Mouse (Mus musculus): ENCODE data around the gene Rela. TPM values are rescaled to one million over a fixed set of nuclear protein-coding genes. Genes with fewer than 3 reads are reported as not detected.
A peak's percentile ranks its signal among the peaks of the same experiment; 100 is the strongest.

Gene Rela
- polyA plus RNA-seq, 1 experiment = 112 TPM

- H3K4me3 ChIP-seq (ENCODE audit: control insufficient read depth, insufficient read depth, low read length) = no peak overlapping the region
- no peak for DNase-seq
- H3K27ac ChIP-seq (ENCODE audit: control insufficient read depth, insufficient read depth, low read length) = no peak overlapping the region
- peaks cover 63% of the 10 kb centered on the region for H3K36me3 ChIP-seq (ENCODE audit: control insufficient read depth, insufficient read depth, low read length)
- 98% methylated on average over 8 of the region's 8 CpGs for WGBS
- H3K27me3 ChIP-seq (ENCODE audit: control insufficient read depth, insufficient read depth, low read length) = no peaks in the 10 kb centered on the region
- H3K4me1 ChIP-seq (replicated peaks; ENCODE audit: control insufficient read depth, insufficient read depth, low read length) = peaks cover 13% of the 10 kb centered on the region
- TF ChIP-seq POLR2A (IDR thresholded peaks at IDR 0.05; ENCODE audit: control insufficient read depth, extremely low read depth, insufficient read depth, low read length, poor library complexity) (no peak), CTCF (IDR thresholded peaks at IDR 0.05; ENCODE audit: borderline replicate concordance, control insufficient read depth, extremely low read depth, insufficient read depth, low read length, poor library complexity) (no peak)
These were observed 4.4 kb downstream of the Rela start for GRCm38 (mm10) chr19:5641641-5642040.

DNA sequence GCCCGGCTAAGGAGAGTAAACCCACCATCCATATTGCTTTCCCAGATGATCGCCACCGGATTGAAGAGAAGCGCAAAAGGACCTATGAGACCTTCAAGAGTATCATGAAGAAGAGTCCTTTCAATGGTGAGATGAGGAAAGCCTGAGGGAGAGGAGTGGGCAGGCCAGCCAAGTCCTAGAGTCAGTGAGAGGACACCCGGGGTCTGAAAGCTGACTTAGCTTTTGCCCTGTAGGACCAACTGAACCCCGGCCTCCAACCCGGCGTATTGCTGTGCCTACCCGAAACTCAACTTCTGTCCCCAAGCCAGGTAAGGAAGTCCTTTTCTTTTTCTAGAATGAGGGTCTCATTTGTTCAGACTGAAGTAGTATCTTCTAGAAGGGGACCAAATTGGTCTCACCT lies 8.0 kb downstream of the Rela start:
- H3K27me3 ChIP-seq (ENCODE audit: control insufficient read depth, insufficient read depth, low read length) = no peaks in the 10 kb centered on the region
- DNase-seq = no peak
- no peak overlapping the region for H3K4me3 ChIP-seq (ENCODE audit: control insufficient read depth, insufficient read depth, low read length)
- no peak overlapping the region for H3K27ac ChIP-seq (ENCODE audit: control insufficient read depth, insufficient read depth, low read length)
- peaks cover 65% of the 10 kb centered on the region for H3K36me3 ChIP-seq (ENCODE audit: control insufficient read depth, insufficient read depth, low read length)
- H3K4me1 ChIP-seq (replicated peaks; ENCODE audit: control insufficient read depth, insufficient read depth, low read length) = peaks cover 14% of the 10 kb centered on the region
- TF ChIP-seq POLR2A (IDR thresholded peaks at IDR 0.05; ENCODE audit: control insufficient read depth, extremely low read depth, insufficient read depth, low read length, poor library complexity) (no peak), CTCF (IDR thresholded peaks at IDR 0.05; ENCODE audit: borderline replicate concordance, control insufficient read depth, extremely low read depth, insufficient read depth, low read length, poor library complexity) (no peak)
- 98% methylated on average over 9 of the region's 9 CpGs for WGBS

- Histone ChIP-seq H3K4me1 (replicated peaks; ENCODE audit: control insufficient read depth, insufficient read depth, low read length) (peaks cover 14% of the 10 kb centered on the region), H3K27me3 (ENCODE audit: control insufficient read depth, insufficient read depth, low read length) (no peaks in the 10 kb centered on the region), H3K36me3 (ENCODE audit: control insufficient read depth, insufficient read depth, low read length) (peaks cover 58% of the 10 kb centered on the region), H3K27ac (ENCODE audit: control insufficient read depth, insufficient read depth, low read length) (no peak overlapping the region), H3K4me3 (ENCODE audit: control insufficient read depth, insufficient read depth, low read length) (no peak overlapping the region)
- TF ChIP-seq CTCF (IDR thresholded peaks at IDR 0.05; ENCODE audit: borderline replicate concordance, control insufficient read depth, extremely low read depth, insufficient read depth, low read length, poor library complexity) = no peak
- no peak for TF ChIP-seq POLR2A (IDR thresholded peaks at IDR 0.05; ENCODE audit: control insufficient read depth, extremely low read depth, insufficient read depth, low read length, poor library complexity)
- DNase-seq = no peak
- 92% methylated on average over 8 of the region's 8 CpGs for WGBS
These were observed 9.5 kb downstream of the Rela start for GRCm38 (mm10) chr19:5646731-5647330.

GRCm38 (mm10) chr19:5647791-5648190 lies 10.5 kb downstream of the Rela start:
- DNase-seq = no peak
- Histone ChIP-seq H3K36me3 (ENCODE audit: control insufficient read depth, insufficient read depth, low read length) (peaks cover 58% of the 10 kb centered on the region), H3K27me3 (ENCODE audit: control insufficient read depth, insufficient read depth, low read length) (no peaks in the 10 kb centered on the region), H3K4me3 (ENCODE audit: control insufficient read depth, insufficient read depth, low read length) (no peak overlapping the region), H3K4me1 (replicated peaks; ENCODE audit: control insufficient read depth, insufficient read depth, low read length) (peaks cover 14% of the 10 kb centered on the region), H3K27ac (ENCODE audit: control insufficient read depth, insufficient read depth, low read length) (no peak overlapping the region)
- no peak for TF ChIP-seq CTCF (IDR thresholded peaks at IDR 0.05; ENCODE audit: borderline replicate concordance, control insufficient read depth, extremely low read depth, insufficient read depth, low read length, poor library complexity)
- TF ChIP-seq POLR2A (IDR thresholded peaks at IDR 0.05; ENCODE audit: control insufficient read depth, extremely low read depth, insufficient read depth, low read length, poor library complexity) = no peak
- WGBS = 98% methylated on average over 6 of the region's 6 CpGs

GRCm38 (mm10) chr19:5648401-5649297 lies 11.4 kb downstream of the Rela start:
- Histone ChIP-seq H3K27me3 (ENCODE audit: control insufficient read depth, insufficient read depth, low read length) (no peaks in the 10 kb centered on the region), H3K27ac (ENCODE audit: control insufficient read depth, insufficient read depth, low read length) (peak overlapping the region; percentile 27), H3K36me3 (ENCODE audit: control insufficient read depth, insufficient read depth, low read length) (peaks cover 56% of the 10 kb centered on the region), H3K4me1 (replicated peaks; ENCODE audit: control insufficient read depth, insufficient read depth, low read length) (peaks cover 14% of the 10 kb centered on the region), H3K4me3 (ENCODE audit: control insufficient read depth, insufficient read depth, low read length) (peak overlapping the region; percentile 27; the same call in 1 of the 2 replicates)
- WGBS = 12% methylated on average over 26 of the region's 26 CpGs
- no peak for TF ChIP-seq CTCF (IDR thresholded peaks at IDR 0.05; ENCODE audit: borderline replicate concordance, control insufficient read depth, extremely low read depth, insufficient read depth, low read length, poor library complexity)
- TF ChIP-seq POLR2A (IDR thresholded peaks at IDR 0.05; ENCODE audit: control insufficient read depth, extremely low read depth, insufficient read depth, low read length, poor library complexity) = no peak
- DNase-seq = peak; percentile 84

GRCm38 (mm10) chr19:5649298-5649741 lies 12.0 kb downstream of the Rela start:
- no peak for DNase-seq
- WGBS = 51% methylated on average over 6 of the region's 6 CpGs
- Histone ChIP-seq H3K4me3 (ENCODE audit: control insufficient read depth, insufficient read depth, low read length) (peak overlapping the region; percentile 27; the same call in 1 of the 2 replicates), H3K36me3 (ENCODE audit: control insufficient read depth, insufficient read depth, low read length) (peaks cover 56% of the 10 kb centered on the region), H3K27me3 (ENCODE audit: control insufficient read depth, insufficient read depth, low read length) (no peaks in the 10 kb centered on the region), H3K27ac (ENCODE audit: control insufficient read depth, insufficient read depth, low read length) (peak overlapping the region; percentile 27; the same call in 1 of the 2 replicates), H3K4me1 (replicated peaks; ENCODE audit: control insufficient read depth, insufficient read depth, low read length) (peaks cover 14% of the 10 kb centered on the region)
- TF ChIP-seq POLR2A (IDR thresholded peaks at IDR 0.05; ENCODE audit: control insufficient read depth, extremely low read depth, insufficient read depth, low read length, poor library complexity) (no peak), CTCF (IDR thresholded peaks at IDR 0.05; ENCODE audit: borderline replicate concordance, control insufficient read depth, extremely low read depth, insufficient read depth, low read length, poor library complexity) (no peak)
